Mouse (Mus musculus): ENCODE data around the gene Tmem63c.

DNA sequence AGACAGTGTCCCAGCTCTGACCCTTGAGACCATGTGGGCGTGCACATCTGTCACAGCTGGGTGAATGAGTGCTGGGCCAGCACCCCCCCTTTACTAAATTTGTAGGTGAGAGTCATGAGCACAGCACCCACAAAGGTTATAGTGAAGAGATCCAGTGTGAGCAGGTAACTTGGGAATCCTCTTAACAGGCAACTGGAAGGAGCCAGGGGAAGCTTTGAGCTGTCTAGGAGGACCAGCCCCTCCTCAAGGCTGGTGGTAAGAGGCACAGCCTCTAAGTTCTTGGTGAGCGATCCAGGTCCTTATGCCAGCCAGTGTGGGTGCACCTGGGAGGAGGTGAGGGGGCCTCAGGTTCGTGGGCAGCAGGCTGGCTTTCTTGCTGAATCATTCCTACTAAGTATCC is 17.5 kb upstream of the Tmem63c start:
- TF ChIP-seq CTCF (IDR thresholded peaks at IDR 0.05; ENCODE audit: extremely low read depth, insufficient read length, insufficient replicate concordance, low read depth, low read length) (no peak), POLR2A (IDR thresholded peaks at IDR 0.05; ENCODE audit: low read depth, low read length) (no peak)
